In the genomic region with DNA sequence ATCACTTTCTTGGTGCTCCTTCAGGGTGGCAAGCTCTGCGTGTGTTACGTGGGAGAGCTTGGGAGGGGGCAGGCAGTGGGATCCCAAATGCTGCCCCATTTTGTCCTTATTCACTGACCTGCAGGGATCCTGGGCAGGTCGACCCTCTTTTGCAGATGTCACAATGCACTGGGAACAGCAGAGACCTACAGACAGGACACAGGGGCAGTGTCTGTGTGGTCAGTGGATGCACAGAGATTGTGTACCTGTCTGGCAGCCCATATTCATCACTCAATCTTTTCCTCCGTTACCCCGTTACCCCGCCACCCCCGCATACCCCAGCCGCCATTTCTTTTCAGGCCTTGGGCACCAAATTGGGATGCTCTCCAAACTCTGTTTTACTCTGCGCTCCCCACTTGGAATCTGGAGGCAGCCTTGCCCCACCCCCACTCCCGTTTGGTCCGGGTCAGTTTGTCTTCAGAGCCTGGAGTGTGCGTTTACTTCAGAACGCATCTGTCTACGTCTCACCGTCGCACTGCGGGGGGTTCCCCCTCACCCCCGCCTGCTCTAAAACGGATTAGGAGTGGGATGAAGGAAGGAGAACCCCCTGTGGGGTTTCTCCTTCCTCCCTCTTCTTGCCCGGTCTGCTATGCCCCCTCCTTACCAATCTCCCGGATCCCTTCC, we compare ENCODE assay signal across 11 mouse cellular contexts. TPM values are rescaled to one million over a fixed set of nuclear protein-coding genes. Genes with fewer than 3 reads are reported as not detected.
A peak's percentile ranks its signal among the peaks of the same experiment; 100 is the strongest.
DNase-seq lines count a peak whose midpoint lies in the region; ATAC-seq lines count a peak whose summit lies in the region.
"Not testable (repeated sequence)": the region's sequence is repeated elsewhere in the genome, so short reads cannot be mapped to it uniquely, and the experiment has no call there.
"Had no signal": no experiment of that assay in that cellular context is flagged by ENCODE, and none has a peak within 500 bp of the region (broad histone marks: within the 10 kb centered on the region; RNA-seq: fewer than 3 reads in every experiment).

No protein-coding gene starts in this region.

- not testable (repeated sequence) for H3K36me3 ChIP-seq in forebrain, embryonic 16.5 days (ENCODE audit: control insufficient read depth, insufficient read depth); hindbrain, embryonic 10.5 days; kidney, embryonic 16.5 days (ENCODE audit: insufficient read depth, low read length); limb, embryonic 11.5 days (ENCODE audit: control insufficient read depth, insufficient read depth, low read length); midbrain, embryonic 13.5 days

- not testable (repeated sequence) for H3K4me1 ChIP-seq in forebrain, embryonic 16.5 days (replicated peaks; ENCODE audit: control insufficient read depth, insufficient read depth, low read length); hindbrain, embryonic 10.5 days (replicated peaks); kidney, embryonic 16.5 days (ENCODE audit: insufficient read depth, low read length); limb, embryonic 11.5 days (ENCODE audit: control insufficient read depth, insufficient read depth, low read length); midbrain, embryonic 13.5 days (replicated peaks)

- peak; percentile 63 for ATAC-seq in forebrain, embryonic 16.5 days
- ATAC-seq in kidney, embryonic 16.5 days (ENCODE audit: low FRiP score, low TSS enrichment); limb, embryonic 11.5 days (ENCODE audit: insufficient number of reproducible peaks, low FRiP score, low TSS enrichment, low read depth): not testable (repeated sequence)
- ATAC-seq in midbrain, embryonic 13.5 days: peak; percentile 78

- H3K27ac ChIP-seq in forebrain, embryonic 16.5 days (ENCODE audit: low read length); hindbrain, embryonic 10.5 days; kidney, embryonic 16.5 days (ENCODE audit: low read length); limb, embryonic 11.5 days (replicated peaks; ENCODE audit: low read depth, low read length); midbrain, embryonic 13.5 days: not testable (repeated sequence)

- WGBS in forebrain, embryonic 16.5 days: 29% methylated on average over 19 of the region's 21 CpGs
- 25% methylated on average over 21 of the region's 21 CpGs for WGBS in hindbrain, embryonic 10.5 days
- WGBS in kidney, embryonic 16.5 days: 42% methylated on average over 20 of the region's 21 CpGs
- WGBS in limb, embryonic 11.5 days: 17% methylated on average over 20 of the region's 21 CpGs
- 24% methylated on average over 21 of the region's 21 CpGs for WGBS in midbrain, embryonic 13.5 days

- H3K4me3 ChIP-seq in forebrain, embryonic 16.5 days (replicated peaks; ENCODE audit: low read length): peak overlapping the region; percentile 49
- peak overlapping the region; percentile 50 for H3K4me3 ChIP-seq in hindbrain, embryonic 10.5 days
- H3K4me3 ChIP-seq in kidney, embryonic 16.5 days (ENCODE audit: low read length): peak overlapping the region; percentile 34
- H3K4me3 ChIP-seq in limb, embryonic 11.5 days (ENCODE audit: low read depth, low read length): peak overlapping the region; percentile 20
- H3K4me3 ChIP-seq in midbrain, embryonic 13.5 days (replicated peaks): peak overlapping the region; percentile 49

- peak; percentile 20 for DNase-seq in brain, adult 2 months (ENCODE audit: low read depth, low spot score)
- DNase-seq in embryo, embryonic 11 days: peak; percentile 9
- DNase-seq in hindbrain, embryonic 10.5 days (ENCODE audit: low spot score): peak; percentile 2
- peak; percentile 20 for DNase-seq in limb, embryonic 11.5 days (ENCODE audit: low spot score)
- peak; percentile 31 to 36 for DNase-seq in right cerebral cortex, postnatal 10 days (ENCODE audit: low spot score in 2 of 2)

- H3K27me3 ChIP-seq in forebrain, embryonic 16.5 days (replicated peaks; ENCODE audit: control insufficient read depth, insufficient read depth, low read length); limb, embryonic 11.5 days (ENCODE audit: control insufficient read depth, insufficient read depth, low read length); midbrain, embryonic 13.5 days: not testable (repeated sequence)
- peaks cover 30% of the 10 kb centered on the region for H3K27me3 ChIP-seq in hindbrain, embryonic 10.5 days (ENCODE audit: insufficient read depth, poor library complexity, severe bottlenecking)
- H3K27me3 ChIP-seq in kidney, embryonic 16.5 days (ENCODE audit: insufficient read depth, low read length): peaks cover 18% of the 10 kb centered on the region; the same call in 1 of the 2 replicates

- not testable (repeated sequence) for H3K9me3 ChIP-seq in forebrain, embryonic 16.5 days (ENCODE audit: control insufficient read depth, low read length); hindbrain, embryonic 10.5 days; kidney, embryonic 16.5 days (ENCODE audit: low read length); limb, embryonic 11.5 days (ENCODE audit: control insufficient read depth, low read length); midbrain, embryonic 13.5 days

- peak overlapping the region; percentile 49 for H3K9ac ChIP-seq in forebrain, embryonic 16.5 days (replicated peaks; ENCODE audit: low read depth, low read length)
- not testable (repeated sequence) for H3K9ac ChIP-seq in kidney, embryonic 16.5 days (replicated peaks; ENCODE audit: low read length); limb, embryonic 11.5 days (ENCODE audit: low read length)
- H3K9ac ChIP-seq in midbrain, embryonic 13.5 days (replicated peaks): peak overlapping the region; percentile 64

- H3K4me2 ChIP-seq in forebrain, embryonic 16.5 days (ENCODE audit: low read length): peak overlapping the region; percentile 60
- H3K4me2 ChIP-seq in kidney, embryonic 16.5 days (replicated peaks; ENCODE audit: low read depth, low read length): peak overlapping the region; percentile 52
- H3K4me2 ChIP-seq in limb, embryonic 11.5 days (ENCODE audit: low read depth, severe bottlenecking): peak overlapping the region; percentile 44; the same call in 1 of the 2 replicates
- peak overlapping the region; percentile 58 for H3K4me2 ChIP-seq in midbrain, embryonic 13.5 days (replicated peaks)

RNA-seq across cellular contexts. Expression of gene Tceal6, which starts 0.6 kb away (rescaled TPM):
- 17.0 and 27.3 TPM in 2 replicates for polyA plus RNA-seq in forebrain, embryonic 16.5 days (2015; fragmentation: Nextera tagmentation; extraction: Ambion mirVana)
- 0.61 and 1.8 TPM in 2 replicates for polyA plus RNA-seq in hindbrain, embryonic 10.5 days (2016; fragmentation: Nextera tagmentation; extraction: Ambion mirVana)
- polyA plus RNA-seq in kidney, embryonic 16.5 days (2015; fragmentation: Nextera tagmentation; extraction: Ambion mirVana): 0.24 and 0.53 TPM in 2 replicates
- polyA plus RNA-seq in limb, embryonic 11.5 days (2014; fragmentation: Nextera tagmentation; extraction: Ambion mirVana): 0.21 and 0.91 TPM in 2 replicates
- polyA plus RNA-seq in midbrain, embryonic 13.5 days (2015; fragmentation: Nextera tagmentation; extraction: Ambion mirVana): 22.0 and 22.7 TPM in 2 replicates
- polyA plus RNA-seq: C2C12; small intestine, adult 2 months; thymus, adult 2 months had no signal

RNA-seq across cellular contexts. Expression of gene Gm15023, which starts 32.5 kb away (rescaled TPM):
- polyA plus RNA-seq in forebrain, embryonic 16.5 days (2015; fragmentation: Nextera tagmentation; extraction: Ambion mirVana): not detected in 2 replicates
- polyA plus RNA-seq in hindbrain, embryonic 10.5 days (2016; fragmentation: Nextera tagmentation; extraction: Ambion mirVana): not detected in 2 replicates
- polyA plus RNA-seq in kidney, embryonic 16.5 days (2015; fragmentation: Nextera tagmentation; extraction: Ambion mirVana): not detected in 2 replicates
- polyA plus RNA-seq in limb, embryonic 11.5 days (2014; fragmentation: Nextera tagmentation; extraction: Ambion mirVana): not detected in 2 replicates
- polyA plus RNA-seq in midbrain, embryonic 13.5 days (2015; fragmentation: Nextera tagmentation; extraction: Ambion mirVana): not detected in 2 replicates
- polyA plus RNA-seq: C2C12; small intestine, adult 2 months; thymus, adult 2 months had no signal
